Mouse (Mus musculus) kidney, adult 2 months (tissue): ENCODE data around the gene Fam20c.

ENCODE experiments used
- CTCF ChIP-seq: fragments of 200-500 bp; conservative IDR thresholded peaks from 2 replicates; pipeline ENCODE4 v1.5.1; 2011; ENCODE audit warnings: low read depth, mild to moderate bottlenecking, control low read depth, low read length, moderate library complexity, mixed read lengths; ENCODE audit not compliant: insufficient read depth, insufficient read length
- POLR2A ChIP-seq: fragments of 200-500 bp; IDR thresholded peaks from one replicate; pipeline ENCODE4 v1.6.1; 2011; ENCODE audit warnings: low read depth, low read length, control low read depth

DNA sequence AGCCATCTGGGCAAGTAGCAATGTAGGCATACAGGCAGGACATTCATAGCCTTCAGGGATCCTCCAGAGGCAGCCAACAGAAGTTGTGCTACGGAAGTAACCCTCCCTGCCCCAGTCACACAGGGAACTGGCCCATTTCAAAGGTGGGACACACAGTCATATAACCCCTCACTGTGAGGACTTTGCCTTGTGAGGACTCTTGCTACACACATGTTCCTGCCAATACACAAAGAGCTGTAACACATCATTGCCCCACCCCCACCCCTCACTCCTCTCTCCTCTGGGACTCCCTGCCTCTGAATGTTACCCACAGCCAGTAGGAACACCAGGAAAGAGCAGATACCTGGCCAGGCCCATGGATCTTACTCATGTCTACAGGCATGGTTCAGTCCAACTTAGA lies 28.4 kb downstream of the Fam20c start:
- TF ChIP-seq POLR2A (no peak), CTCF (no peak)
